Mouse (Mus musculus) spleen, adult 2 months (tissue): ENCODE data around the gene Trappc2l.

Experiments
- CTCF ChIP-seq: fragments of 200-500 bp; IDR thresholded peaks from 2 replicates; pipeline ENCODE4 v1.5.1; 2011; ENCODE audit warnings: mild to moderate bottlenecking, inconsistent platforms; ENCODE audit not compliant: insufficient read depth, insufficient read length, insufficient replicate concordance; ENCODE audit errors: extremely low read depth
- POLR2A ChIP-seq: fragments of 200-500 bp; IDR thresholded peaks from 2 replicates; pipeline ENCODE4 v1.6.1; 2011; ENCODE audit warnings: low read depth, low read length, inconsistent platforms

GRCm38 (mm10) chr8:122610612-122611277 lies 695 bp upstream of the Trappc2l start:
- TF ChIP-seq CTCF (no peak), POLR2A (no peak)
